ENCODE assay signal across 8 mouse cellular contexts in genomic region chr6:28262198-28262621, GRCm38 (mm10).
DNase-seq lines count a peak whose midpoint lies in the region; ATAC-seq and TF ChIP-seq lines count a peak whose summit lies in the region.

No protein-coding gene starts in this region.

- peak overlapping the region; percentile 84 for H3K27ac ChIP-seq in layer of hippocampus, adult 2 months
- peak overlapping the region; percentile 67 for H3K27ac ChIP-seq in brown adipose tissue, adult 24 weeks (replicated peaks; ENCODE audit: low read depth, low read length)
- peak overlapping the region; percentile 88 for H3K27ac ChIP-seq in hindbrain, embryonic 12.5 days

- DNase-seq in layer of hippocampus, adult 2 months (ENCODE audit: low spot score in 2 of 2): no peak
- DNase-seq in layer of hippocampus, adult 9-11 months: no peak
- no peak for DNase-seq in right cerebral cortex, postnatal 25 days
- DNase-seq in cerebellum, postnatal 10 days: no peak
- no peak for DNase-seq in testis, postnatal 10 days (ENCODE audit: low spot score)

- H3K9ac ChIP-seq in hindbrain, embryonic 12.5 days: peak overlapping the region; percentile 85

- ATAC-seq in hindbrain, embryonic 12.5 days (ENCODE audit: low FRiP score): peak; percentile 74
- ATAC-seq in megakaryocyte, adult 5-6 weeks (ENCODE audit: poor library complexity, severe bottlenecking): peak; percentile 50; the same call in 1 of the 2 replicates

- peaks cover 4% of the 10 kb centered on the region; the same call in 1 of the 2 replicates for H3K36me3 ChIP-seq in hindbrain, embryonic 12.5 days

- H3K4me1 ChIP-seq in brown adipose tissue, adult 24 weeks (ENCODE audit: control insufficient read depth, insufficient read depth, insufficient read length, low read length): peaks cover 5% of the 10 kb centered on the region; the same call in 1 of the 2 replicates
- peaks cover 8% of the 10 kb centered on the region for H3K4me1 ChIP-seq in hindbrain, embryonic 12.5 days

- H3K9me3 ChIP-seq in hindbrain, embryonic 12.5 days (replicated peaks): no peaks in the 10 kb centered on the region

- TF ChIP-seq CTCF in layer of hippocampus, adult 2 months (conservative IDR thresholded peaks at IDR 0.05): no peak

- peak overlapping the region; percentile 91 for H3K4me2 ChIP-seq in hindbrain, embryonic 12.5 days (replicated peaks)

- peak overlapping the region; percentile 92 for H3K4me3 ChIP-seq in layer of hippocampus, adult 2 months
- H3K4me3 ChIP-seq in brown adipose tissue, adult 24 weeks (ENCODE audit: insufficient read depth, low read depth, low read length): peak overlapping the region; percentile 97
- peak overlapping the region; percentile 83 for H3K4me3 ChIP-seq in hindbrain, embryonic 12.5 days

- H3K27me3 ChIP-seq in hindbrain, embryonic 12.5 days: peaks cover 5% of the 10 kb centered on the region; the same call in 1 of the 2 replicates

- 1% methylated on average over 13 of the region's 29 CpGs for WGBS in hindbrain, embryonic 12.5 days
